Mouse (Mus musculus): ENCODE results near the gene Gnat1. TPM values are rescaled to one million over a fixed set of nuclear protein-coding genes. Genes with fewer than 3 reads are reported as not detected.

Gene Gnat1
- total RNA-seq, 1 experiment from 2014 or later = not detected

- ATAC-seq (replicated peaks in 1 of 2; ENCODE audit: insufficient read depth in 1 of 2, low FRiP score in 2 of 2, low TSS enrichment in 1 of 2, low read depth in 1 of 2, poor library complexity in 2 of 2, severe bottlenecking in 2 of 2) = no peak
Measured at GRCm38 (mm10) chr9:107703337-107704122, 24.0 kb upstream of the Gnat1 start.

- no peak for ATAC-seq (replicated peaks in 1 of 2; ENCODE audit: insufficient read depth in 1 of 2, low FRiP score in 2 of 2, low TSS enrichment in 1 of 2, low read depth in 1 of 2, poor library complexity in 2 of 2, severe bottlenecking in 2 of 2)
Measured at GRCm38 (mm10) chr9:107702606-107703185, 23.2 kb upstream of the Gnat1 start.

GRCm38 (mm10) chr9:107701594-107701993 lies 22.1 kb upstream of the Gnat1 start:
- ATAC-seq (replicated peaks in 1 of 2; ENCODE audit: insufficient read depth in 1 of 2, low FRiP score in 2 of 2, low TSS enrichment in 1 of 2, low read depth in 1 of 2, poor library complexity in 2 of 2, severe bottlenecking in 2 of 2) = peak in 1 of 2 experiments; percentile 31; a peak in 1 of 4 replicates

- ATAC-seq (replicated peaks in 1 of 2; ENCODE audit: insufficient read depth in 1 of 2, low FRiP score in 2 of 2, low TSS enrichment in 1 of 2, low read depth in 1 of 2, poor library complexity in 2 of 2, severe bottlenecking in 2 of 2) = no peak
Measured at GRCm38 (mm10) chr9:107700114-107700571, 20.6 kb upstream of the Gnat1 start.

GRCm38 (mm10) chr9:107699376-107699980 lies 20.0 kb upstream of the Gnat1 start:
- ATAC-seq (replicated peaks in 1 of 2; ENCODE audit: insufficient read depth in 1 of 2, low FRiP score in 2 of 2, low TSS enrichment in 1 of 2, low read depth in 1 of 2, poor library complexity in 2 of 2, severe bottlenecking in 2 of 2) = no peak

GRCm38 (mm10) chr9:107698611-107699190 lies 19.2 kb upstream of the Gnat1 start:
- no peak for ATAC-seq (replicated peaks in 1 of 2; ENCODE audit: insufficient read depth in 1 of 2, low FRiP score in 2 of 2, low TSS enrichment in 1 of 2, low read depth in 1 of 2, poor library complexity in 2 of 2, severe bottlenecking in 2 of 2)

- ATAC-seq (replicated peaks in 1 of 2; ENCODE audit: insufficient read depth in 1 of 2, low FRiP score in 2 of 2, low TSS enrichment in 1 of 2, low read depth in 1 of 2, poor library complexity in 2 of 2, severe bottlenecking in 2 of 2) = no peak
Measured at GRCm38 (mm10) chr9:107697811-107698521, 18.5 kb upstream of the Gnat1 start.

GRCm38 (mm10) chr9:107696845-107697610 lies 17.5 kb upstream of the Gnat1 start:
- no peak for ATAC-seq (replicated peaks in 1 of 2; ENCODE audit: insufficient read depth in 1 of 2, low FRiP score in 2 of 2, low TSS enrichment in 1 of 2, low read depth in 1 of 2, poor library complexity in 2 of 2, severe bottlenecking in 2 of 2)

GRCm38 (mm10) chr9:107696106-107696479 lies 16.6 kb upstream of the Gnat1 start:
- peak; percentile 27 to 50; a peak in 2 of 4 replicates for ATAC-seq (replicated peaks in 1 of 2; ENCODE audit: insufficient read depth in 1 of 2, low FRiP score in 2 of 2, low TSS enrichment in 1 of 2, low read depth in 1 of 2, poor library complexity in 2 of 2, severe bottlenecking in 2 of 2)

- ATAC-seq (replicated peaks in 1 of 2; ENCODE audit: insufficient read depth in 1 of 2, low FRiP score in 2 of 2, low TSS enrichment in 1 of 2, low read depth in 1 of 2, poor library complexity in 2 of 2, severe bottlenecking in 2 of 2) = no peak
Measured at GRCm38 (mm10) chr9:107695441-107696105, 16.1 kb upstream of the Gnat1 start.

GRCm38 (mm10) chr9:107694627-107695026 lies 15.1 kb upstream of the Gnat1 start:
- ATAC-seq (replicated peaks in 1 of 2; ENCODE audit: insufficient read depth in 1 of 2, low FRiP score in 2 of 2, low TSS enrichment in 1 of 2, low read depth in 1 of 2, poor library complexity in 2 of 2, severe bottlenecking in 2 of 2) = no peak

- ATAC-seq (replicated peaks in 1 of 2; ENCODE audit: insufficient read depth in 1 of 2, low FRiP score in 2 of 2, low TSS enrichment in 1 of 2, low read depth in 1 of 2, poor library complexity in 2 of 2, severe bottlenecking in 2 of 2) = no peak
Measured at GRCm38 (mm10) chr9:107693433-107693987, 14.0 kb upstream of the Gnat1 start.

GRCm38 (mm10) chr9:107692785-107693184 lies 13.3 kb upstream of the Gnat1 start:
- no peak for ATAC-seq (replicated peaks in 1 of 2; ENCODE audit: insufficient read depth in 1 of 2, low FRiP score in 2 of 2, low TSS enrichment in 1 of 2, low read depth in 1 of 2, poor library complexity in 2 of 2, severe bottlenecking in 2 of 2)

GRCm38 (mm10) chr9:107690391-107690790 lies 10.9 kb upstream of the Gnat1 start:
- no peak for ATAC-seq (replicated peaks in 1 of 2; ENCODE audit: insufficient read depth in 1 of 2, low FRiP score in 2 of 2, low TSS enrichment in 1 of 2, low read depth in 1 of 2, poor library complexity in 2 of 2, severe bottlenecking in 2 of 2)

- no peak for ATAC-seq (replicated peaks in 1 of 2; ENCODE audit: insufficient read depth in 1 of 2, low FRiP score in 2 of 2, low TSS enrichment in 1 of 2, low read depth in 1 of 2, poor library complexity in 2 of 2, severe bottlenecking in 2 of 2)
Measured at GRCm38 (mm10) chr9:107688939-107689338, 9.4 kb upstream of the Gnat1 start.

- ATAC-seq (replicated peaks in 1 of 2; ENCODE audit: insufficient read depth in 1 of 2, low FRiP score in 2 of 2, low TSS enrichment in 1 of 2, low read depth in 1 of 2, poor library complexity in 2 of 2, severe bottlenecking in 2 of 2) = no peak
Measured at GRCm38 (mm10) chr9:107688415-107688814, 8.9 kb upstream of the Gnat1 start.

All from hematopoietic stem cell, adult 5-6 weeks (primary cell).